Mouse (Mus musculus): ENCODE data around the gene Tbc1d22b. TPM values are rescaled to one million over a fixed set of nuclear protein-coding genes. Genes with fewer than 3 reads are reported as not detected.
"Not testable (repeated sequence)": the region's sequence is repeated elsewhere in the genome, so short reads cannot be mapped to it uniquely, and the experiment has no call there.

The Tbc1d22b gene
- polyA plus RNA-seq, 1 experiment, result 36.5 TPM

GRCm38 (mm10) chr17:29585446-29585845 is 35.9 kb downstream of the Tbc1d22b start:
- no peak overlapping the region for H3K4me3 ChIP-seq (ENCODE audit: insufficient read depth, low read length)
- peaks cover 1% of the 10 kb centered on the region; the same call in 1 of the 2 replicates for H3K4me1 ChIP-seq (ENCODE audit: control insufficient read depth, insufficient read depth, low read length)
- TF ChIP-seq CTCF (IDR thresholded peaks at IDR 0.05; ENCODE audit: extremely low read depth, insufficient read depth, low read length) (no peak), POLR2A (IDR thresholded peaks at IDR 0.05; ENCODE audit: extremely low read depth, insufficient read depth, low read length) (no peak)
- no peak overlapping the region for H3K27ac ChIP-seq (ENCODE audit: insufficient read depth, low read length)

- Histone ChIP-seq H3K4me1 (ENCODE audit: control insufficient read depth, insufficient read depth, low read length) (peaks cover 1% of the 10 kb centered on the region; the same call in 1 of the 2 replicates), H3K4me3 (ENCODE audit: insufficient read depth, low read length) (no peak overlapping the region), H3K27ac (ENCODE audit: insufficient read depth, low read length) (no peak overlapping the region)
- no peak for TF ChIP-seq POLR2A (IDR thresholded peaks at IDR 0.05; ENCODE audit: extremely low read depth, insufficient read depth, low read length)
- no peak for TF ChIP-seq CTCF (IDR thresholded peaks at IDR 0.05; ENCODE audit: extremely low read depth, insufficient read depth, low read length)
Observed at GRCm38 (mm10) chr17:29586921-29587320, 37.3 kb downstream of the Tbc1d22b start.

- Histone ChIP-seq H3K4me3 (ENCODE audit: insufficient read depth, low read length) (no peak overlapping the region), H3K27ac (ENCODE audit: insufficient read depth, low read length) (no peak overlapping the region), H3K4me1 (ENCODE audit: control insufficient read depth, insufficient read depth, low read length) (peaks cover 1% of the 10 kb centered on the region; the same call in 1 of the 2 replicates)
- TF ChIP-seq POLR2A (IDR thresholded peaks at IDR 0.05; ENCODE audit: extremely low read depth, insufficient read depth, low read length) (no peak), CTCF (IDR thresholded peaks at IDR 0.05; ENCODE audit: extremely low read depth, insufficient read depth, low read length) (no peak)
Observed at GRCm38 (mm10) chr17:29589221-29589898, 39.8 kb downstream of the Tbc1d22b start.

- TF ChIP-seq POLR2A (IDR thresholded peaks at IDR 0.05; ENCODE audit: extremely low read depth, insufficient read depth, low read length), result no peak
- H3K4me3 ChIP-seq (ENCODE audit: insufficient read depth, low read length), result no peak overlapping the region
- no peaks in the 10 kb centered on the region for H3K4me1 ChIP-seq (ENCODE audit: control insufficient read depth, insufficient read depth, low read length)
- no peak overlapping the region for H3K27ac ChIP-seq (ENCODE audit: insufficient read depth, low read length)
Observed at GRCm38 (mm10) chr17:29595891-29596770, 46.5 kb downstream of the Tbc1d22b start.

- H3K27ac ChIP-seq (ENCODE audit: insufficient read depth, low read length), result no peak overlapping the region
- no peaks in the 10 kb centered on the region for H3K4me1 ChIP-seq (ENCODE audit: control insufficient read depth, insufficient read depth, low read length)
- no peak for TF ChIP-seq CTCF (IDR thresholded peaks at IDR 0.05; ENCODE audit: extremely low read depth, insufficient read depth, low read length)
- TF ChIP-seq POLR2A (IDR thresholded peaks at IDR 0.05; ENCODE audit: extremely low read depth, insufficient read depth, low read length), result no peak
- no peak overlapping the region for H3K4me3 ChIP-seq (ENCODE audit: insufficient read depth, low read length)
Observed at GRCm38 (mm10) chr17:29596771-29597132, 47.2 kb downstream of the Tbc1d22b start.

GRCm38 (mm10) chr17:29599051-29599450 is 49.5 kb downstream of the Tbc1d22b start:
- H3K27ac ChIP-seq (ENCODE audit: insufficient read depth, low read length), result no peak overlapping the region
- TF ChIP-seq POLR2A (IDR thresholded peaks at IDR 0.05; ENCODE audit: extremely low read depth, insufficient read depth, low read length) (no peak), CTCF (IDR thresholded peaks at IDR 0.05; ENCODE audit: extremely low read depth, insufficient read depth, low read length) (no peak)
- no peaks in the 10 kb centered on the region for H3K4me1 ChIP-seq (ENCODE audit: control insufficient read depth, insufficient read depth, low read length)
- no peak overlapping the region for H3K4me3 ChIP-seq (ENCODE audit: insufficient read depth, low read length)

- Histone ChIP-seq H3K4me1 (ENCODE audit: control insufficient read depth, insufficient read depth, low read length) (no peaks in the 10 kb centered on the region), H3K4me3 (ENCODE audit: insufficient read depth, low read length) (no peak overlapping the region), H3K27ac (ENCODE audit: insufficient read depth, low read length) (no peak overlapping the region)
- no peak for TF ChIP-seq POLR2A (IDR thresholded peaks at IDR 0.05; ENCODE audit: extremely low read depth, insufficient read depth, low read length)
- TF ChIP-seq CTCF (IDR thresholded peaks at IDR 0.05; ENCODE audit: extremely low read depth, insufficient read depth, low read length), result no peak
Observed at GRCm38 (mm10) chr17:29599537-29599936, 50.0 kb downstream of the Tbc1d22b start.

GRCm38 (mm10) chr17:29601391-29601790 is 51.8 kb downstream of the Tbc1d22b start:
- no peaks in the 10 kb centered on the region for H3K4me1 ChIP-seq (ENCODE audit: control insufficient read depth, insufficient read depth, low read length)
- no peak for TF ChIP-seq CTCF (IDR thresholded peaks at IDR 0.05; ENCODE audit: extremely low read depth, insufficient read depth, low read length)
- no peak for TF ChIP-seq POLR2A (IDR thresholded peaks at IDR 0.05; ENCODE audit: extremely low read depth, insufficient read depth, low read length)
- H3K27ac ChIP-seq (ENCODE audit: insufficient read depth, low read length), result no peak overlapping the region
- H3K4me3 ChIP-seq (ENCODE audit: insufficient read depth, low read length), result no peak overlapping the region

GRCm38 (mm10) chr17:29603283-29603682 is 53.7 kb downstream of the Tbc1d22b start:
- TF ChIP-seq CTCF (IDR thresholded peaks at IDR 0.05; ENCODE audit: extremely low read depth, insufficient read depth, low read length), result peak; percentile 87
- TF ChIP-seq POLR2A (IDR thresholded peaks at IDR 0.05; ENCODE audit: extremely low read depth, insufficient read depth, low read length), result no peak
- no peaks in the 10 kb centered on the region for H3K4me1 ChIP-seq (ENCODE audit: control insufficient read depth, insufficient read depth, low read length)
- H3K4me3 ChIP-seq (ENCODE audit: insufficient read depth, low read length), result no peak overlapping the region
- H3K27ac ChIP-seq (ENCODE audit: insufficient read depth, low read length), result no peak overlapping the region

- H3K27ac ChIP-seq (ENCODE audit: insufficient read depth, low read length); H3K4me3 ChIP-seq (ENCODE audit: insufficient read depth, low read length): not testable (repeated sequence)
- peaks cover 13% of the 10 kb centered on the region for H3K4me1 ChIP-seq (ENCODE audit: control insufficient read depth, insufficient read depth, low read length)
Observed at GRCm38 (mm10) chr17:29613453-29613852, 63.9 kb downstream of the Tbc1d22b start.

All from cortical plate, adult 2 months (tissue).